Mouse (Mus musculus) forebrain, embryonic 11.5 days (tissue): ENCODE measurements around the gene Serpinb1a. TPM values are rescaled to one million over a fixed set of nuclear protein-coding genes. Genes with fewer than 3 reads are reported as not detected.

Experiments used
- ATAC-seq: fragments of 200-750 bp; cut with Nextera tagmentation; replicated peaks from 2 replicates; pipeline ENCODE4 v1.8.0; 2017; ENCODE audit warnings: moderate TSS enrichment; ENCODE audit not compliant: low FRiP score
- DNase-seq: peaks from one replicate; pipeline ENCODE4 v3.0.0-alpha.2; 2017; ENCODE audit warnings: low spot score
- H3K27ac ChIP-seq: fragments of 300-500 bp; sonication (generic); 2 replicates; pipeline ENCODE4 v1.5.1; 2014; ENCODE audit warnings: low read depth, low read length
- H3K27me3 ChIP-seq: fragments of 300-500 bp; sonication (generic); 2 replicates; pipeline ENCODE4 v1.6.1; 2014; ENCODE audit warnings: mild to moderate bottlenecking, low read length, mixed read lengths; ENCODE audit not compliant: control insufficient read depth, insufficient read depth
- H3K36me3 ChIP-seq: fragments of 300-500 bp; sonication (generic); 2 replicates; pipeline ENCODE4 v1.6.1; 2014; ENCODE audit warnings: mild to moderate bottlenecking, low read length, moderate library complexity, mixed read lengths; ENCODE audit not compliant: control insufficient read depth, insufficient read depth
- H3K4me1 ChIP-seq: fragments of 300-500 bp; sonication (generic); replicated peaks from 2 replicates; pipeline ENCODE4 v1.6.1; 2014; ENCODE audit warnings: low read length, mixed read lengths; ENCODE audit not compliant: control insufficient read depth, insufficient read depth
- H3K4me2 ChIP-seq: fragments of 300-500 bp; sonication (generic); 2 replicates; pipeline ENCODE4 v1.6.1; 2014; ENCODE audit warnings: low read depth, mild to moderate bottlenecking, low read length, moderate library complexity, mixed read lengths; ENCODE audit not compliant: severe bottlenecking
- H3K4me3 ChIP-seq: fragments of 300-500 bp; sonication (generic); 2 replicates; pipeline ENCODE4 v1.5.1; 2014; ENCODE audit warnings: low read depth, low read length
- H3K9ac ChIP-seq: fragments of 300-500 bp; sonication (generic); 2 replicates; pipeline ENCODE4 v1.6.1; 2014; ENCODE audit warnings: low read length
- H3K9me3 ChIP-seq: fragments of 300-500 bp; sonication (generic); 2 replicates; pipeline ENCODE4 v1.6.1; 2016; ENCODE audit warnings: low read length, mixed read lengths; ENCODE audit not compliant: control insufficient read depth
- WGBS: fragments of 180-500 bp; shearing (Covaris S2); extraction: QIAGEN DNeasy Blood & Tissue Kit; methylation state at CpG from one replicate; pipeline ENCODE4 v1.1.7; 2014; 5-methylcytosine and 5-hydroxymethylcytosine counted together
- polyA plus RNA-seq: library from polyadenylated mRNA; unstranded; fragments of >200 nt; fragmentation: Nextera tagmentation; extraction: Ambion mirVana; gene quantifications from 2 replicates; pipeline ENCODE4 v1.2.1, GENCODE M21; 2014

The Serpinb1a gene
- polyA plus RNA-seq, 1 experiment from 2014 or later: 0.68 TPM

GRCm38 (mm10) chr13:32819926-32820325, 31.1 kb downstream of the Serpinb1a start:
- no peak overlapping the region for H3K4me3 ChIP-seq
- H3K4me2 ChIP-seq: no peak overlapping the region
- H3K9ac ChIP-seq: no peak overlapping the region
- DNase-seq: no peak
- H3K27ac ChIP-seq: no peak overlapping the region
- no peaks in the 10 kb centered on the region for H3K27me3 ChIP-seq
- no peak for ATAC-seq
- no peaks in the 10 kb centered on the region for H3K9me3 ChIP-seq
- no peaks in the 10 kb centered on the region; the same call in 1 of the 2 replicates for H3K36me3 ChIP-seq
- H3K4me1 ChIP-seq: no peaks in the 10 kb centered on the region
- 95% methylated on average over 5 of the region's 5 CpGs for WGBS

GRCm38 (mm10) chr13:32819241-32819640, 31.7 kb downstream of the Serpinb1a start:
- Histone ChIP-seq H3K27ac (no peak overlapping the region), H3K9ac (no peak overlapping the region), H3K4me3 (no peak overlapping the region), H3K36me3 (no peaks in the 10 kb centered on the region; the same call in 1 of the 2 replicates), H3K9me3 (no peaks in the 10 kb centered on the region), H3K4me2 (no peak overlapping the region), H3K27me3 (no peaks in the 10 kb centered on the region), H3K4me1 (no peaks in the 10 kb centered on the region)
- no peak for DNase-seq
- WGBS: 93% methylated on average over 3 of the region's 3 CpGs
- ATAC-seq: no peak

GRCm38 (mm10) chr13:32807624-32808023, 43.4 kb downstream of the Serpinb1a start:
- DNase-seq: no peak
- Histone ChIP-seq H3K4me3 (no peak overlapping the region), H3K4me1 (peaks cover 7% of the 10 kb centered on the region; the same call in 1 of the 2 replicates), H3K27ac (no peak overlapping the region), H3K36me3 (no peaks in the 10 kb centered on the region), H3K9me3 (no peaks in the 10 kb centered on the region), H3K9ac (no peak overlapping the region), H3K4me2 (no peak overlapping the region), H3K27me3 (no peaks in the 10 kb centered on the region)
- 66% methylated on average over 3 of the region's 3 CpGs for WGBS
- ATAC-seq: no peak

GRCm38 (mm10) chr13:32806820-32807219, 44.2 kb downstream of the Serpinb1a start:
- 88% methylated on average over 7 of the region's 7 CpGs for WGBS
- Histone ChIP-seq H3K27me3 (no peaks in the 10 kb centered on the region), H3K9me3 (no peaks in the 10 kb centered on the region), H3K4me3 (no peak overlapping the region), H3K4me2 (no peak overlapping the region), H3K36me3 (no peaks in the 10 kb centered on the region), H3K9ac (no peak overlapping the region), H3K27ac (no peak overlapping the region), H3K4me1 (peaks cover 7% of the 10 kb centered on the region; the same call in 1 of the 2 replicates)
- peak; percentile 51 for DNase-seq
- no peak for ATAC-seq

GRCm38 (mm10) chr13:32803701-32804345, 47.2 kb downstream of the Serpinb1a start:
- Histone ChIP-seq H3K4me3 (peak overlapping the region; percentile 70; the same call in 1 of the 2 replicates), H3K36me3 (no peaks in the 10 kb centered on the region), H3K27me3 (no peaks in the 10 kb centered on the region), H3K4me2 (peak overlapping the region; percentile 80), H3K27ac (no peak overlapping the region), H3K9ac (no peak overlapping the region), H3K9me3 (no peaks in the 10 kb centered on the region), H3K4me1 (peaks cover 7% of the 10 kb centered on the region; the same call in 1 of the 2 replicates)
- ATAC-seq (no peak), DNase-seq (no peak)
- 80% methylated on average over 4 of the region's 4 CpGs for WGBS

- peak; percentile 36 for ATAC-seq
- Histone ChIP-seq H3K9me3 (no peaks in the 10 kb centered on the region), H3K9ac (peak within 1 kb of the TSS; percentile 76), H3K27ac (no peak within 1 kb of the TSS), H3K4me3 (peak within 1 kb of the TSS; percentile 70), H3K4me2 (peak within 1 kb of the TSS; percentile 80), H3K4me1 (peaks cover 7% of the 10 kb centered on the region; the same call in 1 of the 2 replicates), H3K36me3 (no peaks in the 10 kb centered on the region), H3K27me3 (no peaks in the 10 kb centered on the region)
- under 1% methylated on average over 85 of the region's 95 CpGs for WGBS
- peak; percentile 83 for DNase-seq
Observed at GRCm38 (mm10) chr13:32802259-32803081, 48.5 kb downstream of the Serpinb1a start, which contains the start of gene D930007J09Rik. D930007J09Rik (minus strand) TSS chr13:32802849.

- Histone ChIP-seq H3K4me1 (peaks cover 7% of the 10 kb centered on the region; the same call in 1 of the 2 replicates), H3K36me3 (no peaks in the 10 kb centered on the region), H3K27me3 (no peaks in the 10 kb centered on the region), H3K4me2 (peak within 1 kb of the TSS; percentile 80), H3K4me3 (peak within 1 kb of the TSS; percentile 70), H3K27ac (no peak within 1 kb of the TSS), H3K9ac (peak within 1 kb of the TSS; percentile 76), H3K9me3 (no peaks in the 10 kb centered on the region)
- DNase-seq (peak; percentile 99), ATAC-seq (peak; percentile 98)
- under 1% methylated on average over 51 of the region's 51 CpGs for WGBS
Observed at GRCm38 (mm10) chr13:32801693-32802221, 49.2 kb downstream of the Serpinb1a start, which contains the start of gene Wrnip1. Wrnip1 (plus strand) TSS chr13:32802038.

- DNase-seq (no peak), ATAC-seq (no peak)
- peak overlapping the region; percentile 70 for H3K4me3 ChIP-seq
- H3K9me3 ChIP-seq: no peaks in the 10 kb centered on the region
- H3K9ac ChIP-seq: no peak overlapping the region; the same call in 1 of the 2 replicates
- H3K27me3 ChIP-seq: no peaks in the 10 kb centered on the region
- no peak overlapping the region for H3K27ac ChIP-seq
- no peaks in the 10 kb centered on the region for H3K36me3 ChIP-seq
- H3K4me2 ChIP-seq: peak overlapping the region; percentile 53
- H3K4me1 ChIP-seq: peaks cover 7% of the 10 kb centered on the region; the same call in 1 of the 2 replicates
Observed at GRCm38 (mm10) chr13:32800859-32801258, 50.1 kb downstream of the Serpinb1a start.
